Mouse (Mus musculus) embryonic facial prominence, embryonic 13.5 days (tissue): ENCODE measurements at regions not wholly inside any gene's neighbourhood (a gene's known extent, or its start where the extent isn't known, plus 50 kb on each side); places are given as distances from the start of the nearest gene placed in this dataset.

Experiments
- ATAC-seq: fragments of 200-750 bp; cut with Nextera tagmentation; 2 replicates; pipeline ENCODE4 v1.8.0; 2017; ENCODE audit warnings: low read depth; ENCODE audit not compliant: insufficient number of reproducible peaks, insufficient read depth, low FRiP score, low TSS enrichment
- H3K27ac ChIP-seq: fragments of 300-500 bp; sonication (generic); 2 replicates; pipeline ENCODE4 v1.5.1; 2015; ENCODE audit warnings: moderate library complexity, mild to moderate bottlenecking, inconsistent platforms
- H3K27me3 ChIP-seq: fragments of 300-500 bp; sonication (generic); 2 replicates; pipeline ENCODE4 v1.6.1; 2015; ENCODE audit warnings: mild to moderate bottlenecking, inconsistent platforms
- H3K36me3 ChIP-seq: fragments of 300-500 bp; sonication (generic); 2 replicates; pipeline ENCODE4 v1.6.1; 2015; ENCODE audit warnings: mild to moderate bottlenecking, inconsistent platforms
- H3K4me1 ChIP-seq: fragments of 300-500 bp; sonication (generic); 2 replicates; pipeline ENCODE4 v1.6.1; 2015; ENCODE audit warnings: inconsistent platforms
- H3K4me2 ChIP-seq: fragments of 300-500 bp; sonication (generic); 2 replicates; pipeline ENCODE4 v1.6.1; 2015; ENCODE audit warnings: moderate library complexity, mild to moderate bottlenecking, inconsistent platforms
- H3K4me3 ChIP-seq: fragments of 300-500 bp; sonication (generic); 2 replicates; pipeline ENCODE4 v1.5.1; 2015; ENCODE audit warnings: mild to moderate bottlenecking, inconsistent platforms
- H3K9ac ChIP-seq: fragments of 300-500 bp; sonication (generic); 2 replicates; pipeline ENCODE4 v1.6.1; 2015; ENCODE audit warnings: mild to moderate bottlenecking, inconsistent platforms
- H3K9me3 ChIP-seq: fragments of 300-500 bp; sonication (generic); 2 replicates; pipeline ENCODE4 v1.6.1; 2016; ENCODE audit warnings: inconsistent platforms
- WGBS: fragments of 180-500 bp; shearing (Covaris S2); methylation state at CpG from one replicate; pipeline ENCODE4 v1.1.7; 2015; ENCODE audit warnings: mixed read lengths; 5-methylcytosine and 5-hydroxymethylcytosine counted together

GRCm38 (mm10) chr16:28018311-28018710 is 629.6 kb downstream of the Ccdc50 start:
- no peak for ATAC-seq
- Histone ChIP-seq H3K4me2 (no peak overlapping the region), H3K9me3 (no peaks in the 10 kb centered on the region), H3K36me3 (no peaks in the 10 kb centered on the region), H3K4me3 (no peak overlapping the region), H3K9ac (no peak overlapping the region), H3K27ac (no peak overlapping the region), H3K27me3 (no peaks in the 10 kb centered on the region), H3K4me1 (peaks cover 4% of the 10 kb centered on the region; the same call in 1 of the 2 replicates)

DNA sequence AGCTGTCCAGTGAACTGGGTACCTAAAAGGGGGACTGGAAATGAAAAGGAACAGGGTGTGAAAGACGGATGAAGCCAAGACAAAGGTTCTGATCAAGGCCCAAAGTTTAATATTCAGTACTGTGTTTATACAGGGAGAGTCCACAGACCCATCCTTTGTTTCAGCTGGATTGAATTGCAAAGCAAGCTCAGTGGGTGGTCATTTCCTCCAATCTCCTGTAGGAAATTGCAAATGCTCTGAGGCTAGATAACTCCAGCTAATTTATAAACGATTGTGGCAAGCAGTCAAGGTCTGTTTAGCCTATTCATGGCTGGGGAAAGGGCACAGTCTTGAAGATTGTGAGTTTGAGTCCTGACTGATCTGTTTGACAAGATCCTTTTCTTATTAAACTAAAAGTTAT is 650.3 kb downstream of the Ccdc50 start:
- Histone ChIP-seq H3K4me2 (no peak overlapping the region), H3K9me3 (no peaks in the 10 kb centered on the region), H3K9ac (no peak overlapping the region), H3K4me1 (no peaks in the 10 kb centered on the region), H3K4me3 (no peak overlapping the region), H3K36me3 (no peaks in the 10 kb centered on the region), H3K27ac (no peak overlapping the region), H3K27me3 (no peaks in the 10 kb centered on the region)
- ATAC-seq, result no peak
- 21% methylated on average over 2 of the region's 2 CpGs for WGBS

- Histone ChIP-seq H3K27me3 (no peaks in the 10 kb centered on the region), H3K9me3 (no peaks in the 10 kb centered on the region), H3K4me3 (no peak overlapping the region), H3K4me2 (no peak overlapping the region), H3K36me3 (no peaks in the 10 kb centered on the region), H3K4me1 (no peaks in the 10 kb centered on the region), H3K9ac (no peak overlapping the region), H3K27ac (no peak overlapping the region)
- 53% methylated on average over 2 of the region's 2 CpGs for WGBS
- no peak for ATAC-seq
Observed at GRCm38 (mm10) chr16:28043046-28043445, 654.4 kb downstream of the Ccdc50 start.

GRCm38 (mm10) chr16:28064785-28065301 is 676.2 kb downstream of the Ccdc50 start:
- no peak overlapping the region for H3K9ac ChIP-seq

GRCm38 (mm10) chr16:28082891-28083649 is 669.8 kb downstream of the Fgf12 start:
- no peak overlapping the region for H3K4me2 ChIP-seq
- no peaks in the 10 kb centered on the region for H3K27me3 ChIP-seq
- H3K36me3 ChIP-seq, result no peaks in the 10 kb centered on the region
- no peaks in the 10 kb centered on the region for H3K4me1 ChIP-seq
- no peak for ATAC-seq
- no peak overlapping the region for H3K4me3 ChIP-seq
- H3K27ac ChIP-seq, result no peak overlapping the region
- WGBS, result 66% methylated on average over 7 of the region's 7 CpGs
- no peak overlapping the region for H3K9ac ChIP-seq
- H3K9me3 ChIP-seq, result no peaks in the 10 kb centered on the region

More at GRCm38 (mm10) chr16:28064785-28065301, 676.2 kb downstream of the Ccdc50 start:
- Histone ChIP-seq H3K4me3 (no peak overlapping the region), H3K27me3 (no peaks in the 10 kb centered on the region), H3K27ac (no peak overlapping the region), H3K9me3 (no peaks in the 10 kb centered on the region), H3K4me2 (no peak overlapping the region), H3K4me1 (no peaks in the 10 kb centered on the region), H3K36me3 (no peaks in the 10 kb centered on the region)
- WGBS, result 30% methylated on average over 5 of the region's 5 CpGs
- no peak for ATAC-seq

DNA sequence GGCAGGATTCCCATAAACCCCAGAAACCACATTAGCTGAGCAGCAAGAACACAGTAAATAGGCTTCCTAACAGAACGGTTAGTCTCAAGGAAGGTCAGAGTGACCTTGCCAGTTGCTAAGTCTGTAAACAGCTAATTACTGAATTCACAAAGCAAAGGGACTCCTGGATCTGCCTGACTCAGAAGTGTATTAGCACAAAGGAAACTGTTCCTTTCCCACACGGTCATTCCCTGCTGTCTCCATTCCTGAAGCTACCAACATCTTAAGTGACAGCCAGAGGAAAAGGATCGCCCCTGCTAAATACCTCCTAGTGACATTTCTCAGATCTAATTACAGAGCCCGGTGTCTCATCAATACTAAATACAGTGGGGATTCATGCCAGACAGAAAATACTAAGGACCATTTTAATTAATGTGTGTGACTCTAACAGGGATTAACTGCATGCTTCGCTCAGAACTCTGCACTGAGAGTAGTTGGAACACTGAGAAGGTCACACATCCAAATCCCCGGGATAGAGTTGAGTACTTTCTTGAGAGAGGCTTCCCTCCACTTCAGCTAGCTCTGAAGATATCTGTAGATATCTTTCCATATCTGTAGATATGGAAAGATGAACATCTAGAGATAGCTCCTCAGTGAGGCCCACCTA is 663.3 kb downstream of the Fgf12 start:
- 53% methylated on average over 6 of the region's 6 CpGs for WGBS
- Histone ChIP-seq H3K27me3 (no peaks in the 10 kb centered on the region), H3K4me1 (no peaks in the 10 kb centered on the region), H3K9ac (no peak overlapping the region), H3K36me3 (no peaks in the 10 kb centered on the region), H3K4me3 (no peak overlapping the region), H3K9me3 (no peaks in the 10 kb centered on the region), H3K27ac (no peak overlapping the region), H3K4me2 (no peak overlapping the region)
- ATAC-seq, result no peak

DNA sequence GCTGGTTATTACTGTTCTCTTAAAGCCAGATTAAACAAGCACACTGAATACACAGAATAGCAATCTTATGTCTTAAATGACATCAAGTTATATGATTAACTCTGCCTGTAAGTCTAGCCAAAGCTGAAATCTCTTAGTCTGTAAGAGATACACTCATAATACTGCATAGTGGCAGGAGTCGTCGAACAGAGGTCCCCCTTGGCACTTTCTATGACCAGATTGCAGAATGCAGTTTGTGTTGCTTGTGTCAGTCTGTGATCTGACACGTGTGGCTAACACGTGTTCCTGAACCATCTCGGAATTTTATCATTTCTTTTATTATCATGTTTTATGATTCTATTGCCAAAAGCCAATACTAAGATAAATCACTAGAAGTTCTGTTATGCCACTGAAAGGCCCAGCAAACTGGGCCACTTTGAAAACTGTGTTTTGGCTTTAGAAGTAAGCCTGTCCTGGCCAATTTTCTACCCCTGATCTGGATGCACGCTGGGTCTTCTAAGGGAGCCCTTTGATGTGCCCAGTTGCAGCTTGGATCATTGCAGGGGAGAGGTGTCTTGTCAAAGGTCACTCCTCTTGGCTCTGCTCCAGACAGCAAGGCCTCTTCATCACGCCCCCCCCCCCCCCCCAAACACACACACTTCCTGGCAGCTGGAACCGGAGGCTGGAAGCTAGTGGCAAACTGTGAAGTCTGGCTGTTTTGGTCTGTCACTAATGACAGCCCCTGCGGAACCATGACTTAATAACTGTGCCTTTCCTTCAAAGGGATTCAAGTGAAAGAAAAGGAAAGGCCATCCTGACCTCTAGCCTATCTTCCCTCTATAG is 648.4 kb downstream of the Fgf12 start:
- Histone ChIP-seq H3K9ac (no peak overlapping the region), H3K4me3 (no peak overlapping the region), H3K9me3 (no peaks in the 10 kb centered on the region), H3K4me2 (no peak overlapping the region), H3K27ac (no peak overlapping the region), H3K4me1 (no peaks in the 10 kb centered on the region), H3K27me3 (no peaks in the 10 kb centered on the region), H3K36me3 (no peaks in the 10 kb centered on the region)
- 47% methylated on average over 9 of the region's 9 CpGs for WGBS
- ATAC-seq, result no peak

DNA sequence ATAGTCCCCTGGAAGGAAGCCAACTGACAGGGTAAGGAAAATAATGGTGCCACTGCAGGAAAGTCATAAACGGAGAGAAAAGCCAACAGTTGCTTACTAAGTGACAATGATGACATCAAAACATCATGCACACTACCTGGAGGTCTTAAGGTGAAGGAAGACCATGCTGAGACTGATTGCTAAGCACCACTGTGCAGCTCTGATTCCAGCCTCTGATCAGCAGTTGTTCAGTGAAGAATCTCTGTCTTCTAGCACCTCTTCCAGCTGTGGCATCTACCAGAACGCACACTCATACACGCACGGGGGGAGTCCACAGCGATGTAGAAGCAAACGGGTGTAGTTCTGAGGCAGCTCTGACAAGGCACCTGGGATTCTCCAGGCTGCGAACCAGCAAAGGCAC is 647.8 kb downstream of the Fgf12 start:
- Histone ChIP-seq H3K27me3 (no peaks in the 10 kb centered on the region), H3K27ac (no peak overlapping the region), H3K4me1 (no peaks in the 10 kb centered on the region), H3K9ac (no peak overlapping the region), H3K4me3 (no peak overlapping the region), H3K36me3 (no peaks in the 10 kb centered on the region), H3K4me2 (no peak overlapping the region), H3K9me3 (no peaks in the 10 kb centered on the region)
- no peak for ATAC-seq
- 65% methylated on average over 7 of the region's 7 CpGs for WGBS

GRCm38 (mm10) chr16:28105866-28106265 is 647.0 kb downstream of the Fgf12 start:
- H3K27me3 ChIP-seq, result no peaks in the 10 kb centered on the region
- H3K27ac ChIP-seq, result no peak overlapping the region
- 63% methylated on average over 7 of the region's 7 CpGs for WGBS
- no peak overlapping the region for H3K9ac ChIP-seq
- no peaks in the 10 kb centered on the region for H3K36me3 ChIP-seq
- no peak overlapping the region for H3K4me2 ChIP-seq
- no peaks in the 10 kb centered on the region for H3K9me3 ChIP-seq
- H3K4me1 ChIP-seq, result no peaks in the 10 kb centered on the region
- H3K4me3 ChIP-seq, result no peak overlapping the region
- ATAC-seq, result no peak

DNA sequence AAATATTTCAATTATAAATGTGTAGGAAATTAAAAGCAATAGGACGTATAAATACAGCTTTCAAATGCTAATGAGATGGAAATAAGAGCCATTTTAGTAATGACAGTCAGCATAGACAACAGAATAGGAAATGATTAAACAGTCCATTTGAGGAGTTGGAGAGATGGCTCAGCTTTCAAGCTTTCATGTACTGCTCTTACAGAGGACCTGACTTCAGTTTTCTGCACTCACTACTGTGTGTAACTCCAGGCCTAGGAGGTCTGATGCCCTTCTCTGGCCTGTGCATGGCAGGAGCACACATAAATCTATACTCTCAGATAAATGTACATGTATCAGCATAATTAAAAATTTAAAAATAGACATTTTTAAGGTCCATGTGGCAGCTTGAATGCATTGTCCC is 643.1 kb downstream of the Fgf12 start:
- no peaks in the 10 kb centered on the region for H3K4me1 ChIP-seq
- no peaks in the 10 kb centered on the region for H3K36me3 ChIP-seq
- WGBS, result 66% methylated on average over 1 of the region's 1 CpGs
- no peak overlapping the region for H3K9ac ChIP-seq
- H3K27ac ChIP-seq, result no peak overlapping the region
- peaks cover 4% of the 10 kb centered on the region; the same call in 1 of the 2 replicates for H3K9me3 ChIP-seq
- H3K4me3 ChIP-seq, result no peak overlapping the region
- H3K4me2 ChIP-seq, result no peak overlapping the region
- ATAC-seq, result no peak
- H3K27me3 ChIP-seq, result no peaks in the 10 kb centered on the region
